Mouse (Mus musculus) intestine, embryonic 15.5 days (tissue): Measurements from ENCODE around the gene Nrd1. TPM values are rescaled to one million over a fixed set of nuclear protein-coding genes. Genes with fewer than 3 reads are reported as not detected.
A peak's percentile ranks its signal among the peaks of the same experiment; 100 is the strongest.

Experiments used
- ATAC-seq: fragments of 200-750 bp; cut with Nextera tagmentation; 2 replicates; pipeline ENCODE4 v1.8.0; 2017; ENCODE audit warnings: moderate TSS enrichment, moderate library complexity
- H3K27ac ChIP-seq: fragments of 300-500 bp; sonication (generic); 2 replicates; pipeline ENCODE4 v1.5.1; 2015; ENCODE audit warnings: mild to moderate bottlenecking, inconsistent platforms
- H3K27me3 ChIP-seq: fragments of 300-500 bp; sonication (generic); replicated peaks from 2 replicates; pipeline ENCODE4 v1.6.1; 2015; ENCODE audit warnings: inconsistent platforms
- H3K36me3 ChIP-seq: fragments of 300-500 bp; sonication (generic); 2 replicates; pipeline ENCODE4 v1.6.1; 2015; ENCODE audit warnings: inconsistent platforms
- H3K4me1 ChIP-seq: fragments of 300-500 bp; sonication (generic); replicated peaks from 2 replicates; pipeline ENCODE4 v1.6.1; 2015; ENCODE audit warnings: inconsistent platforms
- H3K4me2 ChIP-seq: fragments of 300-500 bp; sonication (generic); replicated peaks from 2 replicates; pipeline ENCODE4 v1.6.1; 2015; ENCODE audit warnings: mild to moderate bottlenecking, inconsistent platforms
- H3K4me3 ChIP-seq: fragments of 300-500 bp; sonication (generic); replicated peaks from 2 replicates; pipeline ENCODE4 v1.5.1; 2015; ENCODE audit warnings: inconsistent platforms
- H3K9ac ChIP-seq: fragments of 300-500 bp; sonication (generic); 2 replicates; pipeline ENCODE4 v1.6.1; 2015; ENCODE audit warnings: inconsistent platforms
- H3K9me3 ChIP-seq: fragments of 300-500 bp; sonication (generic); 2 replicates; pipeline ENCODE4 v1.6.1; 2016; ENCODE audit warnings: inconsistent platforms
- WGBS: fragments of 180-500 bp; shearing (Covaris S2); methylation state at CpG from one replicate; pipeline ENCODE4 v1.1.7; 2015; 5-methylcytosine and 5-hydroxymethylcytosine counted together
- microRNA counts: library from miRNA; unstranded; fragments of <30 nt; microRNA quantifications from one replicate; lab custom pipeline; 2016
- polyA plus RNA-seq: library from polyadenylated mRNA; unstranded; fragments of >200 nt; fragmentation: Nextera tagmentation; extraction: Ambion mirVana; gene quantifications from 2 replicates; pipeline ENCODE4 v1.2.1, GENCODE M21; 2015

Gene Nrd1
- polyA plus RNA-seq, 1 experiment from 2014 or later = 56.0 TPM

GRCm38 (mm10) chr4:109105254-109105653, 104.8 kb downstream of the Nrd1 start:
- Histone ChIP-seq H3K4me1 (peaks cover 4% of the 10 kb centered on the region; the same call in 1 of the 2 replicates), H3K9ac (no peak overlapping the region), H3K27ac (no peak overlapping the region), H3K36me3 (peaks cover 4% of the 10 kb centered on the region; the same call in 1 of the 2 replicates), H3K4me3 (no peak overlapping the region), H3K9me3 (no peaks in the 10 kb centered on the region), H3K4me2 (no peak overlapping the region), H3K27me3 (no peaks in the 10 kb centered on the region)
- ATAC-seq = no peak

GRCm38 (mm10) chr4:109106034-109106433, 105.6 kb downstream of the Nrd1 start:
- H3K36me3 ChIP-seq = peaks cover 4% of the 10 kb centered on the region; the same call in 1 of the 2 replicates
- WGBS = 83% methylated on average over 3 of the region's 3 CpGs
- no peak for ATAC-seq
- H3K4me3 ChIP-seq = no peak overlapping the region
- no peak overlapping the region for H3K27ac ChIP-seq
- H3K27me3 ChIP-seq = no peaks in the 10 kb centered on the region
- H3K4me2 ChIP-seq = no peak overlapping the region
- peaks cover 4% of the 10 kb centered on the region; the same call in 1 of the 2 replicates for H3K4me1 ChIP-seq
- no peaks in the 10 kb centered on the region for H3K9me3 ChIP-seq
- H3K9ac ChIP-seq = no peak overlapping the region

- Histone ChIP-seq H3K27ac (no peak overlapping the region), H3K4me3 (no peak overlapping the region), H3K4me1 (peaks cover 4% of the 10 kb centered on the region; the same call in 1 of the 2 replicates), H3K4me2 (no peak overlapping the region), H3K27me3 (no peaks in the 10 kb centered on the region), H3K36me3 (no peaks in the 10 kb centered on the region), H3K9me3 (no peaks in the 10 kb centered on the region), H3K9ac (no peak overlapping the region)
- no peak for ATAC-seq
Observed at GRCm38 (mm10) chr4:109106594-109106993, 106.1 kb downstream of the Nrd1 start.

- 0 out of 2 replicates have a peak, but pooled peaks cover 6% of the 10 kb centered on the region for H3K4me1 ChIP-seq
- no peaks in the 10 kb centered on the region for H3K9me3 ChIP-seq
- no peak for ATAC-seq
- H3K27ac ChIP-seq = no peak overlapping the region
- no peak overlapping the region for H3K4me3 ChIP-seq
- no peak overlapping the region for H3K4me2 ChIP-seq
- H3K9ac ChIP-seq = no peak overlapping the region
- no peaks in the 10 kb centered on the region for H3K27me3 ChIP-seq
- no peaks in the 10 kb centered on the region for H3K36me3 ChIP-seq
- 85% methylated on average over 6 of the region's 6 CpGs for WGBS
Observed at GRCm38 (mm10) chr4:109109012-109109411, 108.6 kb downstream of the Nrd1 start.

GRCm38 (mm10) chr4:109109686-109110085, 109.2 kb downstream of the Nrd1 start:
- no peaks in the 10 kb centered on the region for H3K9me3 ChIP-seq
- WGBS = 87% methylated on average over 10 of the region's 10 CpGs
- no peak for ATAC-seq
- no peaks in the 10 kb centered on the region for H3K36me3 ChIP-seq
- H3K27ac ChIP-seq = no peak overlapping the region
- no peak overlapping the region for H3K4me3 ChIP-seq
- H3K9ac ChIP-seq = no peak overlapping the region
- H3K27me3 ChIP-seq = no peaks in the 10 kb centered on the region
- no peak overlapping the region for H3K4me2 ChIP-seq
- 0 out of 2 replicates have a peak, but pooled peaks cover 6% of the 10 kb centered on the region for H3K4me1 ChIP-seq

- Histone ChIP-seq H3K4me2 (no peak overlapping the region), H3K27ac (no peak overlapping the region), H3K9ac (no peak overlapping the region), H3K4me1 (0 out of 2 replicates have a peak, but pooled peaks cover 6% of the 10 kb centered on the region), H3K4me3 (no peak overlapping the region), H3K36me3 (no peaks in the 10 kb centered on the region), H3K27me3 (no peaks in the 10 kb centered on the region), H3K9me3 (no peaks in the 10 kb centered on the region)
- WGBS = 90% methylated on average over 2 of the region's 2 CpGs
- no peak for ATAC-seq
Observed at GRCm38 (mm10) chr4:109110978-109111377, 110.5 kb downstream of the Nrd1 start.

MicroRNA genes within 50 kb of the gene (microRNA counts, 519-probe panel; counts per million panel counts)
- 2,477 counts per million, percentile 64 among the panel's probes with 10 or more counts for microRNA mmu-miR-761 (lab: Ali Mortazavi, UCI)

Other genes starting within 250 kb of the Nrd1 start
- 4.4 and 5.2 TPM in 2 replicates for gene Zfyve9, start 219.9 kb upstream of the Nrd1 start, polyA plus RNA-seq
- gene Btf3l4, start 167.0 kb upstream of the Nrd1 start, polyA plus RNA-seq = 136 TPM in 2 replicates
- 88.7 and 102 TPM in 2 replicates for gene Txndc12, start 166.1 kb upstream of the Nrd1 start, polyA plus RNA-seq
- 57.6 and 57.8 TPM in 2 replicates for gene Kti12, start 152.9 kb upstream of the Nrd1 start, polyA plus RNA-seq
- 0.49 and 0.69 TPM in 2 replicates for gene A730015C16Rik, start 152.0 kb upstream of the Nrd1 start, polyA plus RNA-seq
- 11.1 and 11.7 TPM in 2 replicates for gene Rab3b, start 121.6 kb upstream of the Nrd1 start, polyA plus RNA-seq
- gene Osbpl9, start 201.6 kb downstream of the Nrd1 start, polyA plus RNA-seq = 48.7 and 56.1 TPM in 2 replicates
- 0.13 and 0.15 TPM in 2 replicates for gene Calr4, start 233.8 kb downstream of the Nrd1 start, polyA plus RNA-seq